Mouse (Mus musculus) adrenal gland, adult 2 months (tissue): ENCODE data around the gene Foxj3. TPM values are rescaled to one million over a fixed set of nuclear protein-coding genes. Genes with fewer than 3 reads are reported as not detected.

Experiments
- DNase-seq: peaks from one replicate; pipeline ENCODE4 v3.0.0; 2021
- polyA plus RNA-seq: library from polyadenylated mRNA; depleted of rRNA; stranded (reverse); fragments of >200 nt; gene quantifications from 2 replicates; pipeline ENCODE4 v1.2.3, GENCODE M21; 2012
- total RNA-seq, 2 experiments: library from RNA; stranded (reverse); gene quantifications; 2 replicates each; pipeline ENCODE4 v1.2.3; 2021

Gene Foxj3
- total and polyA plus RNA-seq, 3 experiments = 11.8 to 43.6 (median 41.8) TPM

GRCm38 (mm10) chr4:119637176-119637845, 100.5 kb downstream of the Foxj3 start, which contains the start of gene Guca2a:
TSS of gene Guca2a (plus strand) at chr4:119637704.
- DNase-seq = peak; percentile 82

GRCm38 (mm10) chr4:119637946-119638345, 101.1 kb downstream of the Foxj3 start:
- DNase-seq = no peak

GRCm38 (mm10) chr4:119638656-119639055, 101.9 kb downstream of the Foxj3 start:
- no peak for DNase-seq

GRCm38 (mm10) chr4:119642666-119643065, 105.9 kb downstream of the Foxj3 start:
- no peak for DNase-seq

GRCm38 (mm10) chr4:119657011-119657410, 120.2 kb downstream of the Foxj3 start:
- no peak for DNase-seq

GRCm38 (mm10) chr4:119658246-119658645, 121.4 kb downstream of the Foxj3 start:
- DNase-seq = no peak

- DNase-seq = no peak
These were observed 121.9 kb downstream of the Foxj3 start, which contains the start of gene Guca2b for GRCm38 (mm10) chr4:119658731-119659130. TSS of gene Guca2b (minus strand) at chr4:119658954.

- DNase-seq = no peak
These were observed 123.2 kb downstream of the Foxj3 start for GRCm38 (mm10) chr4:119660007-119660406.

GRCm38 (mm10) chr4:119662151-119662550, 125.3 kb downstream of the Foxj3 start:
- no peak for DNase-seq

- DNase-seq = peak; percentile 77
These were observed 126.2 kb downstream of the Foxj3 start for GRCm38 (mm10) chr4:119662976-119663375.

GRCm38 (mm10) chr4:119663409-119664095, 126.7 kb downstream of the Foxj3 start:
- no peak for DNase-seq

GRCm38 (mm10) chr4:119665166-119665565, 128.4 kb downstream of the Foxj3 start:
- no peak for DNase-seq

- DNase-seq = peak; percentile 42
These were observed 129.3 kb downstream of the Foxj3 start for GRCm38 (mm10) chr4:119666116-119666515.

- DNase-seq = peak; percentile 53
These were observed 130.7 kb downstream of the Foxj3 start for GRCm38 (mm10) chr4:119667454-119667853.

- DNase-seq = no peak
These were observed 131.4 kb downstream of the Foxj3 start for GRCm38 (mm10) chr4:119668185-119668584.

- DNase-seq = no peak
These were observed 131.8 kb downstream of the Foxj3 start for GRCm38 (mm10) chr4:119668596-119668995.

GRCm38 (mm10) chr4:119669356-119670209, 132.8 kb downstream of the Foxj3 start:
- no peak for DNase-seq

- no peak for DNase-seq
These were observed 133.4 kb downstream of the Foxj3 start for GRCm38 (mm10) chr4:119670210-119670555.

- DNase-seq = no peak
These were observed 133.9 kb downstream of the Foxj3 start for GRCm38 (mm10) chr4:119670736-119671135.

- no peak for DNase-seq
These were observed 134.4 kb downstream of the Foxj3 start for GRCm38 (mm10) chr4:119671164-119671563.

- DNase-seq = no peak
These were observed 135.9 kb downstream of the Foxj3 start for GRCm38 (mm10) chr4:119672685-119673084.
